In genomic region chr5:123979221-123979979, GRCm38 (mm10) we compare ENCODE assay signal across 11 mouse cellular contexts. TPM values are rescaled to one million over a fixed set of nuclear protein-coding genes. Genes with fewer than 3 reads are reported as not detected.
DNase-seq lines count a peak whose midpoint lies in the region; ATAC-seq and TF ChIP-seq lines count a peak whose summit lies in the region.
"Had no signal": no experiment of that assay in that cellular context is flagged by ENCODE, and none has a peak within 500 bp of the region (broad histone marks: within the 10 kb centered on the region; RNA-seq: fewer than 3 reads in every experiment).

No protein-coding gene starts in this region.

- no peak overlapping the region for H3K9ac ChIP-seq in kidney, embryonic 14.5 days (ENCODE audit: low read depth, low read length)
- peak overlapping the region; percentile 6; the same call in 1 of the 2 replicates for H3K9ac ChIP-seq in CH12.LX (ENCODE audit: insufficient read depth, low read depth)
- H3K9ac ChIP-seq in forebrain, embryonic 13.5 days, result no peak overlapping the region

- in situ Hi-C loops in CH12.LX (cut with MboI; ENCODE audit: low pct_ligation_motif_present, low pct_unique_long_range_greater_than_20kb, low sequenced_read_pairs), result no loop called here

- H3K27ac ChIP-seq in kidney, embryonic 14.5 days (ENCODE audit: low read depth, low read length), result peak overlapping the region; percentile 14; the same call in 1 of the 2 replicates
- peak overlapping the region; percentile 99 for H3K27ac ChIP-seq in CH12.LX (ENCODE audit: insufficient read depth, low read depth)
- H3K27ac ChIP-seq in forebrain, embryonic 13.5 days, result no peak overlapping the region

- ATAC-seq in cerebellum, adult (ENCODE audit: insufficient number of reproducible peaks, low FRiP score, low TSS enrichment), result no peak
- peak; percentile 29; the same call in 1 of the 2 replicates for ATAC-seq in kidney, embryonic 14.5 days (ENCODE audit: low FRiP score, low TSS enrichment)
- ATAC-seq in granulocyte monocyte progenitor cell, adult 5-6 weeks (replicated peaks; ENCODE audit: poor library complexity, severe bottlenecking), result peak; percentile 59
- no peak for ATAC-seq in forebrain, embryonic 13.5 days
- ATAC-seq: inflammation-experienced regulatory T-cells, adult 6 months had no signal

- H3K79me2 ChIP-seq in CH12.LX (replicated peaks; ENCODE audit: control insufficient read depth, extremely low read depth, insufficient read depth, poor library complexity, severe bottlenecking), result peaks cover 91% of the 10 kb centered on the region

- H3K9me3 ChIP-seq in kidney, embryonic 14.5 days (ENCODE audit: control insufficient read depth, low read length), result no peaks in the 10 kb centered on the region
- H3K9me3 ChIP-seq in CH12.LX (replicated peaks; ENCODE audit: low read length), result no peaks in the 10 kb centered on the region
- no peaks in the 10 kb centered on the region for H3K9me3 ChIP-seq in forebrain, embryonic 13.5 days (replicated peaks)

- no peak overlapping the region for H3K4me3 ChIP-seq in kidney, embryonic 14.5 days (ENCODE audit: low read length)
- H3K4me3 ChIP-seq in CH12.LX (replicated peaks in 1 of 3; ENCODE audit: low read depth in 2 of 3, low read length in 2 of 3, poor library complexity in 1 of 3), result peak overlapping the region in 1 of 3 experiments; percentile 17
- H3K4me3 ChIP-seq in forebrain, embryonic 13.5 days, result no peak overlapping the region

- TF ChIP-seq POLR2A in CH12.LX (IDR thresholded peaks at IDR 0.05; ENCODE audit: low read depth, low read length), result no peak

- H3K4me2 ChIP-seq in kidney, embryonic 14.5 days (replicated peaks; ENCODE audit: low read depth, low read length), result no peak overlapping the region
- peak overlapping the region; percentile 97 for H3K4me2 ChIP-seq in CH12.LX (ENCODE audit: insufficient read depth, low read depth, poor library complexity, severe bottlenecking)
- H3K4me2 ChIP-seq in forebrain, embryonic 13.5 days, result no peak overlapping the region

- DNase-seq in cerebellum, postnatal 14 days, result peak; percentile 48 to 53
- DNase-seq in kidney, postnatal 36 days, result no peak
- DNase-seq in CH12.LX (ENCODE audit: extremely low read depth), result no peak
- DNase-seq in testis, postnatal 14 days (ENCODE audit: low spot score), result no peak
- DNase-seq: lung, postnatal 14 days; thymus, adult 18-20 months had no signal

- TF ChIP-seq EP300 in CH12.LX (IDR thresholded peaks at IDR 0.05; ENCODE audit: low read length), result 0 out of 2 replicates have a peak, but pooled peaks have one; percentile 12

- 62% methylated on average over 18 of the region's 18 CpGs for WGBS in kidney, embryonic 14.5 days
- 84% methylated on average over 18 of the region's 18 CpGs for WGBS in forebrain, embryonic 13.5 days

- H3K36me3 ChIP-seq in kidney, embryonic 14.5 days (ENCODE audit: control insufficient read depth, insufficient read depth, low read length), result no peaks in the 10 kb centered on the region
- peaks cover under 1 to 28% of the 10 kb centered on the region in 2 experiments for H3K36me3 ChIP-seq in CH12.LX (replicated peaks in 1 of 2; ENCODE audit: control insufficient read depth in 1 of 2, insufficient read depth in 1 of 2, low read length in 1 of 2)
- H3K36me3 ChIP-seq in forebrain, embryonic 13.5 days (ENCODE audit: poor library complexity, severe bottlenecking), result no peaks in the 10 kb centered on the region

- TF ChIP-seq CTCF in CH12.LX (conservative IDR thresholded peaks at IDR 0.05 in 1 of 2, IDR thresholded peaks at IDR 0.05 in 1 of 2; ENCODE audit: low read depth in 2 of 2, low read length in 2 of 2), result no peak

- H3K27me3 ChIP-seq in kidney, embryonic 14.5 days (ENCODE audit: control insufficient read depth, insufficient read depth, low read length), result peaks cover 9% of the 10 kb centered on the region; the same call in 1 of the 2 replicates
- no peaks in the 10 kb centered on the region for H3K27me3 ChIP-seq in CH12.LX (replicated peaks)
- H3K27me3 ChIP-seq in forebrain, embryonic 13.5 days, result no peaks in the 10 kb centered on the region

- TF ChIP-seq RAD21 in CH12.LX (IDR thresholded peaks at IDR 0.05; ENCODE audit: low read depth, low read length), result no peak

- peaks cover 30% of the 10 kb centered on the region; the same call in 1 of the 2 replicates for H3K4me1 ChIP-seq in kidney, embryonic 14.5 days (ENCODE audit: control insufficient read depth, insufficient read depth, low read length)
- peaks cover 59 to 93% of the 10 kb centered on the region in 2 experiments for H3K4me1 ChIP-seq in CH12.LX (ENCODE audit: control insufficient read depth in 1 of 2, insufficient read depth in 2 of 2)
- peaks cover 8% of the 10 kb centered on the region for H3K4me1 ChIP-seq in forebrain, embryonic 13.5 days

- dilution Hi-C loops in CH12.LX (cut with MboI; ENCODE audit: extremely low pct_ligation_motif_present, extremely low pct_unique_long_range_greater_than_20kb, low sequenced_read_pairs), result no loop called here

TF ChIP-seq in CH12.LX, 34 proteins besides CTCF, POLR2A, EP300 and RAD21:
- TF ChIP-seq TCF12 (IDR thresholded peaks at IDR 0.05; ENCODE audit: low read depth, low read length) (0 out of 2 replicates have a peak, but pooled peaks have one; percentile 13), MYC (IDR thresholded peaks at IDR 0.05; ENCODE audit: low read depth, low read length) (no peak), MAX (IDR thresholded peaks at IDR 0.05; ENCODE audit: low read length) (no peak), JUND (conservative IDR thresholded peaks at IDR 0.05; ENCODE audit: low read depth, low read length) (no peak)

RNA-seq across cellular contexts. Expression of gene Hip1r, which starts 6.0 kb away (rescaled TPM):
- 11.0 and 13.0 TPM in 2 replicates for polyA plus RNA-seq in kidney, embryonic 14.5 days (2014; fragmentation: Nextera tagmentation; extraction: Ambion mirVana)
- total RNA-seq in CH12.LX (2012; rRNA removed) (48.4 and 49.8 TPM in 2 replicates), CH12.LX (2014; rRNA removed) (26.1 and 28.3 TPM in 2 replicates)
- polyA plus RNA-seq in CH12.LX (2012; ENCODE audit: insufficient read length, low read depth), result 42.1 and 44.7 TPM in 2 replicates
- total RNA-seq in granulocyte monocyte progenitor cell, adult 5-6 weeks (2014; fragmentation: Nextera tagmentation), result 11.5 and 39.3 TPM in 2 replicates
- total RNA-seq in granulocyte monocyte progenitor cell, adult 5-6 weeks (2017), result 10.1 and 16.9 TPM in 2 replicates
- polyA plus RNA-seq in forebrain, embryonic 13.5 days (2015; fragmentation: Nextera tagmentation; extraction: Ambion mirVana), result 16.2 and 16.8 TPM in 2 replicates

RNA-seq across cellular contexts. Expression of gene Ccdc62, which starts 48.9 kb away (rescaled TPM):
- polyA plus RNA-seq in kidney, embryonic 14.5 days (2014; fragmentation: Nextera tagmentation; extraction: Ambion mirVana), result 6.2 and 7.3 TPM in 2 replicates
- total RNA-seq in CH12.LX (2012; rRNA removed) (5.3 and 6.2 TPM in 2 replicates), CH12.LX (2014; rRNA removed) (2.0 and 2.6 TPM in 2 replicates)
- 1.6 and 2.2 TPM in 2 replicates for polyA plus RNA-seq in CH12.LX (2012; ENCODE audit: insufficient read length, low read depth)
- 0.34 and 2.6 TPM in 2 replicates for total RNA-seq in granulocyte monocyte progenitor cell, adult 5-6 weeks (2014; fragmentation: Nextera tagmentation)
- 0.10 and 5.3 TPM in 2 replicates for total RNA-seq in granulocyte monocyte progenitor cell, adult 5-6 weeks (2017)
- polyA plus RNA-seq in forebrain, embryonic 13.5 days (2015; fragmentation: Nextera tagmentation; extraction: Ambion mirVana), result 5.1 and 6.0 TPM in 2 replicates

RNA-seq across cellular contexts. Expression of gene Gm43518, which starts 52.2 kb away (rescaled TPM):
- 0.89 and 3.8 TPM in 2 replicates for polyA plus RNA-seq in kidney, embryonic 14.5 days (2014; fragmentation: Nextera tagmentation; extraction: Ambion mirVana)
- total RNA-seq in CH12.LX (2012; rRNA removed) (not detected in 2 replicates), CH12.LX (2014; rRNA removed) (not detected in 2 replicates)
- polyA plus RNA-seq in CH12.LX (2012; ENCODE audit: insufficient read length, low read depth), result 0.74 and 0.87 TPM in 2 replicates
- not detected in 2 replicates for total RNA-seq in granulocyte monocyte progenitor cell, adult 5-6 weeks (2014; fragmentation: Nextera tagmentation)
- total RNA-seq in granulocyte monocyte progenitor cell, adult 5-6 weeks (2017), result not detected in 2 replicates
- 1.9 and 3.4 TPM in 2 replicates for polyA plus RNA-seq in forebrain, embryonic 13.5 days (2015; fragmentation: Nextera tagmentation; extraction: Ambion mirVana)

RNA-seq across cellular contexts. Expression of gene Vps37b, which starts 52.7 kb away (rescaled TPM):
- polyA plus RNA-seq in kidney, embryonic 14.5 days (2014; fragmentation: Nextera tagmentation; extraction: Ambion mirVana), result 20.2 and 27.6 TPM in 2 replicates
- total RNA-seq in CH12.LX (2012; rRNA removed), result 8.3 and 8.7 TPM in 2 replicates
- total RNA-seq in CH12.LX (2014; rRNA removed), result 10.2 and 10.6 TPM in 2 replicates
- polyA plus RNA-seq in CH12.LX (2012; ENCODE audit: insufficient read length, low read depth), result 23.5 and 24.7 TPM in 2 replicates
- total RNA-seq in granulocyte monocyte progenitor cell, adult 5-6 weeks (2014; fragmentation: Nextera tagmentation), result 7.6 and 11.1 TPM in 2 replicates
- total RNA-seq in granulocyte monocyte progenitor cell, adult 5-6 weeks (2017), result 9.5 and 11.6 TPM in 2 replicates
- 86.5 and 92.2 TPM in 2 replicates for polyA plus RNA-seq in forebrain, embryonic 13.5 days (2015; fragmentation: Nextera tagmentation; extraction: Ambion mirVana)

Comparison
In these comparisons a context has a peak if more than half of its experiments do, and no peak if none do; other contexts are left out.
1. DNase-seq: peak in cerebellum, postnatal 14 days (2 of 2); none in kidney, postnatal 36 days (0 of 2), CH12.LX (single experiment) and testis, postnatal 14 days (single experiment).
2. ATAC-seq: peak in kidney, embryonic 14.5 days (single experiment) and granulocyte monocyte progenitor cell, adult 5-6 weeks (single experiment); none in cerebellum, adult (single experiment) and forebrain, embryonic 13.5 days (single experiment).